Mouse (Mus musculus) forebrain, embryonic 14.5 days (tissue): ENCODE results near the gene Rad1. TPM values are rescaled to one million over a fixed set of nuclear protein-coding genes. Genes with fewer than 3 reads are reported as not detected.
A peak's percentile ranks its signal among the peaks of the same experiment; 100 is the strongest.
"Not testable (repeated sequence)": the region's sequence is repeated elsewhere in the genome, so short reads cannot be mapped to it uniquely, and the experiment has no call there.

Experiments used
- ATAC-seq: fragments of 200-750 bp; cut with Nextera tagmentation; 2 replicates; pipeline ENCODE4 v1.8.0; 2017; ENCODE audit warnings: mild to moderate bottlenecking, moderate library complexity
- DNase-seq: peaks from one replicate; pipeline ENCODE4 v3.0.0-alpha.2; 2015; ENCODE audit warnings: low spot score
- H3K27ac ChIP-seq: fragments of 300-500 bp; sonication (generic); 2 replicates; pipeline ENCODE4 v1.5.1; 2014; ENCODE audit warnings: low read depth, mild to moderate bottlenecking, control low read depth, low read length, moderate library complexity
- H3K27me3 ChIP-seq: fragments of 300-500 bp; sonication (generic); replicated peaks from 2 replicates; pipeline ENCODE4 v1.6.1; 2014; ENCODE audit warnings: low read length, control low read depth, mixed read lengths; ENCODE audit not compliant: control insufficient read depth, insufficient read depth
- H3K36me3 ChIP-seq: fragments of 300-500 bp; sonication (generic); 2 replicates; pipeline ENCODE4 v1.6.1; 2014; ENCODE audit warnings: low read length, control low read depth; ENCODE audit not compliant: control insufficient read depth, insufficient read depth
- H3K4me1 ChIP-seq: fragments of 300-500 bp; sonication (generic); 2 replicates; pipeline ENCODE4 v1.6.1; 2014; ENCODE audit warnings: antibody characterized with exemption, low read length, control low read depth; ENCODE audit not compliant: control insufficient read depth, insufficient read depth
- H3K4me2 ChIP-seq: fragments of 300-500 bp; sonication (generic); 2 replicates; pipeline ENCODE4 v1.6.1; 2014; ENCODE audit warnings: mild to moderate bottlenecking, control low read depth, low read length
- H3K4me3 ChIP-seq: fragments of 300-500 bp; sonication (generic); 2 replicates; pipeline ENCODE4 v1.5.1; 2014; ENCODE audit warnings: low read depth, low read length, control low read depth
- H3K9ac ChIP-seq: fragments of 300-500 bp; sonication (generic); 2 replicates; pipeline ENCODE4 v1.6.1; 2014; ENCODE audit warnings: mild to moderate bottlenecking, low read length, control low read depth, moderate library complexity
- H3K9me3 ChIP-seq: fragments of 300-500 bp; sonication (generic); replicated peaks from 2 replicates; pipeline ENCODE4 v1.6.1; 2016; ENCODE audit warnings: low read length, control low read depth, mixed read lengths; ENCODE audit not compliant: control insufficient read depth
- WGBS: fragments of 180-500 bp; shearing (Covaris S2); extraction: QIAGEN DNeasy Blood & Tissue Kit; methylation state at CpG from one replicate; pipeline ENCODE4 v1.1.7; 2014; 5-methylcytosine and 5-hydroxymethylcytosine counted together
- polyA plus RNA-seq: library from polyadenylated mRNA; unstranded; fragments of >200 nt; fragmentation: Nextera tagmentation; extraction: Ambion mirVana; gene quantifications from 2 replicates; pipeline ENCODE4 v1.2.1, GENCODE M21; 2014

Gene Rad1
- polyA plus RNA-seq, 1 experiment from 2014 or later: 14.3 TPM

DNA sequence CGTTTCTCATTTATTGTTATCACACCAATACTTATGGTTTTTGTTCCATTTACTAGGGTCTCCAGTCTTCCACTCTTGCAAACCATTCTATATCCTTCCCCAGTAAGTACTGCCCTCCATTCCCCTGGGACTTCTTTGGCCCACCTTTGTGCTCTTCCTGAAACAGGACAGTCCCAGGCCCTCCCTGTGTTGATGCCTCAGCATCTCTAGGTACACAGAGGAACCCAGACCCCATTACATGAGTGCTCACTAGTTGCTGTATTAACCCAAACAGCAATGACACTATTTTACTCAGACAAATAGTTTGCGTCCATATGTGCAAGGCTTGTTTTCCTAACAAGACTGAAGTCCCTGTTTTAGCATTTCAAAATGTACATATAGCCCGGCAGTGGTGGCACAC is 17.1 kb upstream of the Rad1 start:
- no peak overlapping the region for H3K9ac ChIP-seq
- no peak for DNase-seq
- H3K4me2 ChIP-seq: peak overlapping the region; percentile 82
- peaks cover 5% of the 10 kb centered on the region; the same call in 1 of the 2 replicates for H3K4me1 ChIP-seq
- no peaks in the 10 kb centered on the region for H3K27me3 ChIP-seq
- ATAC-seq: no peak
- no peaks in the 10 kb centered on the region for H3K36me3 ChIP-seq
- H3K9me3 ChIP-seq: no peaks in the 10 kb centered on the region
- H3K27ac ChIP-seq: no peak overlapping the region
- WGBS: 83% methylated on average over 3 of the region's 3 CpGs
- H3K4me3 ChIP-seq: no peak overlapping the region

DNA sequence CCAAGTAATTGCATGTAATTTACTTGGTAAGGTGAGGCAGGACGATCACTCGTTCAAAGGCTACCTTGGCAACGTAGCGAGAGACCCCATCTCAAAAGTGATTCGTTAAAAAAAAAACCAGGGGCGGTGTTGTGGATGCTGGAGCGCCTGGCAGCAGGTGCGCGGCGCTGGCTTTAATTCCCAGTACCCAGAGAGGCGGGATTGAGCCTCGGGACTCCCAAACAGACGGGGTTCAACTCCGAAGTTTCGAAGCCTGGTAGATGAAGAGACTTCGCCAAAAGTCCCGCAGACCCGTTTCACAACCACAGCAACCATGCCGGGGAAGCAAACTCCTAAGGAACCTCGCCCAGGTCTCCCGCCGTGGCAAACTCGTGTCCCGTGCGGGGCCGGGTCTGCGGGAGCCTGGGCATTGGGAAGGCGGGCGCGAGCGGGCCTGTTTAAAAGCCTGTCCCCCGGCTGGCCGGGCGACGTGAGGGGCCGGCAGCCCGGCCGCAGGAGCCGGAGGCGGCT is 16.1 kb upstream of the Rad1 start:
- peaks cover 5% of the 10 kb centered on the region; the same call in 1 of the 2 replicates for H3K4me1 ChIP-seq
- ATAC-seq: peak; percentile 27
- no peaks in the 10 kb centered on the region for H3K27me3 ChIP-seq
- H3K27ac ChIP-seq: peak overlapping the region; percentile 87
- no peaks in the 10 kb centered on the region for H3K9me3 ChIP-seq
- peak overlapping the region; percentile 88 for H3K9ac ChIP-seq
- no peaks in the 10 kb centered on the region for H3K36me3 ChIP-seq
- H3K4me3 ChIP-seq: peak overlapping the region; percentile 82
- DNase-seq: peak; percentile 60
- WGBS: under 1% methylated on average over 40 of the region's 40 CpGs
- peak overlapping the region; percentile 82 for H3K4me2 ChIP-seq

DNA sequence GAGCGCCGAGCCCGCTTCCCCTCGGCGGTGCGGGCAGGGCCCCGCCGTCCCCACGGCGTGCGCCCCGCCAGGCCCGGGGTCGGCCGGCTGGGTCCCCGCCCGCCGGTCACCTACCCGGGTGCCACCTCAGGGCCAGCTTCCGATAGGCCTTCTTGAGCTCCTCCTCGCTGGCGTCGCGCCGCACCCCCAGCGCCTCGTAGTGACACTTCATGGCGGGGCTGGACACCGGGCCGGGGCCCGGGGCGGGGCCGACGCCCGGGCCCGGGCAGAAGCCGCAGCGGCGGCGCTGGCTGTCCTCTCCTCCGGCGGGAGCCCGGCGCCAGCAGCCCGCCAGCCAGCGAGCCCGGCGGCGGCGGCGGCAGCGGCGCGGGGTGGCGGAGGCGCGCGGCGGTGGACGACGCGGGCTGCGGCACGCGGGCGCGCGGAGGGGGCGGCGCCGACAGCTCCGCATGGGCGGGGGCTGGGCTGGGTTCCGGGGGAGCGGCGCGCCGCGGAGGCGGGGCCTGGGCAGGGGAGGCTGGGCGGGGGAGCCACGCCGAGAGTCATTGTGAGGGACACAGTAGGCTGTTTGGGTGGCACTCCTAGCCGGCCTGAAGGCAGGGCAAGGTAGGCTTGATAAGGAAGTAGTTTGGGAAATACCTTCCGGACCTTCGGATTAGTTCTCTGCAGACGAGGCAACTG is 15.5 kb upstream of the Rad1 start, which contains the start of gene Dnajc21:
Gene Dnajc21, minus strand, starts transcription at position 366 of the 681 bp plus-strand sequence.
- ATAC-seq (peak; percentile 95), DNase-seq (peak; percentile 87)
- peak within 1 kb of the TSS; percentile 88 for H3K9ac ChIP-seq
- no peaks in the 10 kb centered on the region for H3K27me3 ChIP-seq
- 1% methylated on average over 57 of the region's 87 CpGs for WGBS
- peak within 1 kb of the TSS; percentile 82 for H3K4me3 ChIP-seq
- H3K4me1 ChIP-seq: peaks cover 5% of the 10 kb centered on the region; the same call in 1 of the 2 replicates
- H3K27ac ChIP-seq: peak within 1 kb of the TSS; percentile 87
- peaks cover 4% of the 10 kb centered on the region for H3K36me3 ChIP-seq
- H3K4me2 ChIP-seq: peak within 1 kb of the TSS; percentile 82
- no peaks in the 10 kb centered on the region for H3K9me3 ChIP-seq

DNA sequence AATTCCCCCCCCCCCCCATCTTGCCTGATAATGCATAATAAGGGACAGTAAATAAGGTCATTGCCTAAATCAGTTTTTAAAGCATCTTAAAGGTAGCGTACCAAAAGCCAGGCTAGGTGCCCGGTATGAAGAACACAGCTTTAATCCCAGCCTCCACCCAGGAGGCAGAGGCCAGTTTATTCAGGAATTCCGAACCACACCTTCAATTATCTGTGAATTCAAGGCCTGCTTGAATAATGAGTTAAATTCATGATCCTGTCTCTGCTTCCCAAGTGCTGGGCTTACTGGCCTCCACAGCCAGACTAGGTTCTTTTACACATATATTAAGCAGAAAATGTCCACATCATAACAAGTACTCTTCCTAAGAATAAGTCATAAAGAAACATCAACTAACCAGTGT is 14.9 kb upstream of the Rad1 start:
- Histone ChIP-seq H3K36me3 (peaks cover 10% of the 10 kb centered on the region), H3K27me3 (no peaks in the 10 kb centered on the region), H3K9me3 (no peaks in the 10 kb centered on the region), H3K4me1 (peaks cover 5% of the 10 kb centered on the region; the same call in 1 of the 2 replicates), H3K4me2 (peak overlapping the region; percentile 82), H3K9ac (peak overlapping the region; percentile 88), H3K27ac (no peak overlapping the region; the same call in 1 of the 2 replicates), H3K4me3 (peak overlapping the region; percentile 82)
- WGBS: 9% methylated on average over 3 of the region's 3 CpGs
- ATAC-seq (no peak; the same call in 1 of the 2 replicates), DNase-seq (no peak)

DNA sequence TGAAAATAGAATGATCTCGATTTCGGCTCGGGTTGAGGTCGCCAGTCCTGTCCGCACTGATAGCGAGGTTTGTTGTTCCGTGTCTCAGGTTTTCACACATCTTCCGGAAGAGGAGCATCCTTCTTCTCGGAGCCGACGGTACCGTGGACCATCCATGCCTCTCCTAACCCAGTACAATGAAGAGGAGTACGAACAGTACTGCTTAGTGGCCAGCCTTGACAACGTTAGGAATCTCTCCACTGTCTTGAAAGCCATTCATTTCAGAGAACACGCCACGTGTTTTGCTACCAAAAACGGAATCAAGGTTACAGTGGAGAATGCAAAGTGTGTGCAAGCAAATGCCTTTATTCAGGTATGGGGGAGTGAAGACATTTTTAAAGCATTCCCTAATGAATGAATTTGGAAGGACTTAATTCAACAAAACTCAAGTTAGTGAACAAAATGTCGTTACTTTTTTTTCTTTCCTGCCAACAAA is 584 bp downstream of the Rad1 start:
- peak overlapping the region; percentile 80 for H3K9ac ChIP-seq
- no peaks in the 10 kb centered on the region for H3K27me3 ChIP-seq
- WGBS: 2% methylated on average over 18 of the region's 18 CpGs
- peak overlapping the region; percentile 64; the same call in 1 of the 2 replicates for H3K27ac ChIP-seq
- peaks cover 14% of the 10 kb centered on the region for H3K4me1 ChIP-seq
- ATAC-seq (peak; percentile 54), DNase-seq (no peak)
- peak overlapping the region; percentile 62 for H3K4me2 ChIP-seq
- no peaks in the 10 kb centered on the region for H3K9me3 ChIP-seq
- H3K36me3 ChIP-seq: peaks cover 27% of the 10 kb centered on the region
- peak overlapping the region; percentile 75 for H3K4me3 ChIP-seq

DNA sequence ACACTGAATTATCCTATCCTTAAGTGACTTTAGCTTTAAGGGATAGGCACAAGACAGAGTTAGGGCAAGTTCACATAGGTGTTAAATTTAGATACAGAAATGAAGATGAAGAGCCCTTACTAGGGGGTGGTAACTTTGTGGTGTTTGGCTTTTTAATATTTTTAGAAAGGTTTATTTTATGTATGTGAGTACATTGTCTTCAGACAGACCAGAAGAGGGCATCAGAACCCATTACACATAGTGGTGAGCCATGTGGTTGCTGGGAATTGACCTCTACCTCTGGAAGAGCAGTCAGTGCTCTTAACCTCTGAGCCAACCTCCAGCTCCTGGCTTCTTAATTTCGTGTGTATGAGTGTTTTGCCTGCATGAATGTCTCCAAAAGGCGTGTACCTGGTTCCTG is 1.4 kb downstream of the Rad1 start:
- no peak for ATAC-seq

DNA sequence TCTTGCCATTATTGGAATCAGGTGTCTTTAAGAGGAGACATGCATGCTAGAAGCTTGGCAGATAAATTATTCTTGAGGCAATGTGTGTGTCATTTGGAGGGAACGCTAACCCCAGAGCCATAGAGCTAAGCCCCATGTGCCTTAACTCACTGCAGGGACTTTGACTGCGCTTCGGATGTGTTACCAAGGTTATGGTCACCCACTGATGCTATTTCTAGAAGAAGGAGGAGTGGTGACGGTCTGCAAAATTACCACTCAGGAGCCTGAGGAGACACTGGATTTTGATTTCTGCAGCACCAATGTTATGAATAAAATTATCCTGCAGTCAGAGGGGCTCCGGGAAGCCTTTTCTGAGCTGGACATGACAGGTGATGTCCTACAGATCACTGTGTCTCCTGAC is 4.3 kb downstream of the Rad1 start:
- H3K27ac ChIP-seq: no peak overlapping the region

More for the DNA sequence above, 1.4 kb downstream of the Rad1 start:
- Histone ChIP-seq H3K9me3 (no peaks in the 10 kb centered on the region), H3K9ac (peak overlapping the region; percentile 35; the same call in 1 of the 2 replicates), H3K4me3 (peak overlapping the region; percentile 75; the same call in 1 of the 2 replicates), H3K4me2 (peak overlapping the region; percentile 62), H3K4me1 (peaks cover 14% of the 10 kb centered on the region), H3K27ac (no peak overlapping the region), H3K36me3 (peaks cover 25% of the 10 kb centered on the region), H3K27me3 (no peaks in the 10 kb centered on the region)
- no peak for DNase-seq
- 63% methylated on average over 2 of the region's 2 CpGs for WGBS

DNA sequence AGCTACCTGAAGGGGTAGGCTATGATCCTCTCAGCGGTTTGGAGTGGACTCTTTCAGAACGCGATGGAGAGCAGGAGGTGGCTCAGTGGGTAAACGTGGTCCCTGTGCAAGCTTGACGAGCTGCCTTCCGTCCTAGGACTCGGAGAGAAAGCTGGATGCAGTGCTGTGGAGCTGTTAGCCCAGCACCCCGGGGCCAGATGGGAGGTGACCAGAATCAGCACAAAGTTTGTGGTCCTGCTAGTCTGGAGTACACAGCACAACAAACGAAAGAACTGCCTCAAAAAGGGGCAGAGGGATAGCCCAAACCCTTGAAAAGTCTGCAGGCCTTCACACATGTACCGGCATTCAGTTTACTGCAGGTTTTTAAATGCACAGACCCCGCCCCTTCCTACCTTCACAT is 10.1 kb downstream of the Rad1 start:
- no peak for ATAC-seq

More for the DNA sequence above, 4.3 kb downstream of the Rad1 start:
- Histone ChIP-seq H3K9ac (no peak overlapping the region), H3K4me2 (no peak overlapping the region), H3K36me3 (peaks cover 31% of the 10 kb centered on the region), H3K4me3 (no peak overlapping the region), H3K9me3 (no peaks in the 10 kb centered on the region), H3K27me3 (no peaks in the 10 kb centered on the region), H3K4me1 (peaks cover 8% of the 10 kb centered on the region)
- ATAC-seq (no peak), DNase-seq (no peak)
- 93% methylated on average over 5 of the region's 5 CpGs for WGBS

DNA sequence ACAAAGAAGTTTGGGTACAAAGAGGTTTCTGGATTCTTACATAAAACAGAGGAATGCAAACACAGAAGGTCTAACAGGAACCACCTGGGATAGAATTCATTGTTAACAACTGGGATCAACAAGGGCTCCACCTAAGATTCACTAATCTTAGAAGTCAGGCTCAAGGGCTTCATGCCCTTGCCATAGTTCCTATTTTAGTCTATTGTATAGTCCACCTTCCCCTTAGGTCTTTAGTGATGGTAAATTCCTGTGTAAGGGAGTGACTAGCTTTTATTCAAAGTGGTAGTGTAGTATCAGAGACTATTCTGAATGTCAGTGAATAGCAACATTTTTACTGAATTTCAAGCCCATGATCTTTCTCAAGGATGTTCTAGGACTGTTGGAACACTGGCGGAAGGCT is 10.9 kb downstream of the Rad1 start:
- H3K27me3 ChIP-seq, H3K4me3 ChIP-seq, ATAC-seq, H3K4me2 ChIP-seq, H3K9ac ChIP-seq, H3K27ac ChIP-seq, H3K4me1 ChIP-seq, H3K9me3 ChIP-seq, DNase-seq: not testable (repeated sequence)
- peaks cover 25% of the 10 kb centered on the region for H3K36me3 ChIP-seq
- 93% methylated on average over 1 of the region's 1 CpGs for WGBS

More for the DNA sequence above, 10.1 kb downstream of the Rad1 start:
- Histone ChIP-seq H3K27ac (no peak overlapping the region), H3K36me3 (peaks cover 25% of the 10 kb centered on the region), H3K4me1 (no peaks in the 10 kb centered on the region), H3K9me3 (no peaks in the 10 kb centered on the region), H3K27me3 (no peaks in the 10 kb centered on the region), H3K4me2 (no peak overlapping the region), H3K4me3 (no peak overlapping the region), H3K9ac (no peak overlapping the region)
- 94% methylated on average over 11 of the region's 11 CpGs for WGBS
- DNase-seq: no peak
